20 mouse cellular contexts compared by ENCODE assay signal in genomic region chr11:52418358-52418757, GRCm38 (mm10). TPM values are rescaled to one million over a fixed set of nuclear protein-coding genes. Genes with fewer than 3 reads are reported as not detected.
DNase-seq lines count a peak whose midpoint lies in the region; ATAC-seq lines count a peak whose summit lies in the region.
"Had no signal": no experiment of that assay in that cellular context is flagged by ENCODE, and none has a peak within 500 bp of the region (broad histone marks: within the 10 kb centered on the region; RNA-seq: fewer than 3 reads in every experiment).

No protein-coding gene starts in this region.

- no peaks in the 10 kb centered on the region for H3K4me1 ChIP-seq in midbrain, embryonic 11.5 days (ENCODE audit: control insufficient read depth, insufficient read depth, low read length)
- H3K4me1 ChIP-seq in midbrain, embryonic 10.5 days, result no peaks in the 10 kb centered on the region
- H3K4me1 ChIP-seq: liver, embryonic 15.5 days had no signal

- no peak overlapping the region for H3K4me2 ChIP-seq in midbrain, embryonic 11.5 days
- H3K4me2 ChIP-seq: heart, embryonic 11.5 days; hindbrain, embryonic 14.5 days; liver, embryonic 15.5 days; neural tube, embryonic 15.5 days; stomach, embryonic 15.5 days had no signal

- H3K9ac ChIP-seq in midbrain, embryonic 11.5 days (ENCODE audit: low read length), result no peak overlapping the region
- H3K9ac ChIP-seq: hindbrain, embryonic 14.5 days; liver, embryonic 15.5 days; neural tube, embryonic 15.5 days; stomach, embryonic 15.5 days had no signal

- H3K27ac ChIP-seq in midbrain, embryonic 11.5 days (ENCODE audit: low read depth, low read length), result no peak overlapping the region
- no peak overlapping the region for H3K27ac ChIP-seq in midbrain, embryonic 10.5 days (replicated peaks)
- H3K27ac ChIP-seq: gastrocnemius, adult 2 months; hindbrain, embryonic 14.5 days; liver, embryonic 15.5 days; neural tube, embryonic 15.5 days; stomach, embryonic 15.5 days had no signal

- intact Hi-C loops in gastrocnemius, postnatal 14 days (cut with DNase I; ENCODE audit: low total_unique reads), result no loop called here

- WGBS in midbrain, embryonic 11.5 days, result 88% methylated on average over 5 of the region's 5 CpGs
- 86% methylated on average over 5 of the region's 5 CpGs for WGBS in midbrain, embryonic 10.5 days

- no peaks in the 10 kb centered on the region for H3K27me3 ChIP-seq in midbrain, embryonic 11.5 days (ENCODE audit: control insufficient read depth, insufficient read depth, low read length)
- H3K27me3 ChIP-seq in midbrain, embryonic 10.5 days (ENCODE audit: low read depth, poor library complexity, severe bottlenecking), result no peaks in the 10 kb centered on the region
- H3K27me3 ChIP-seq: liver, embryonic 15.5 days; stomach, embryonic 15.5 days had no signal

- DNase-seq in gastrocnemius, postnatal 14 days, result peak; percentile 17
- no peak for DNase-seq in gastrocnemius, postnatal 25 days
- DNase-seq in midbrain, embryonic 11.5 days (ENCODE audit: low spot score, missing footprints), result peak; percentile 12
- DNase-seq in midbrain, embryonic 10.5 days (ENCODE audit: low spot score), result no peak
- peak; percentile 55 for DNase-seq in gonadal fat pad, adult 2 months (ENCODE audit: low read depth)
- DNase-seq in ovary, postnatal 10 days (ENCODE audit: low spot score), result no peak
- no peak for DNase-seq in thymus, postnatal 10 days (ENCODE audit: low spot score in 2 of 2)
- DNase-seq: cerebellum, postnatal 36 days; gastrocnemius, adult 2 months; kidney, adult 8-10 months; layer of hippocampus, postnatal 36 days; retina, postnatal 1 day; spleen, adult 18-20 months had no signal

- no peaks in the 10 kb centered on the region for H3K36me3 ChIP-seq in midbrain, embryonic 11.5 days (ENCODE audit: control insufficient read depth, insufficient read depth, low read length)
- H3K36me3 ChIP-seq in midbrain, embryonic 10.5 days, result no peaks in the 10 kb centered on the region
- H3K36me3 ChIP-seq: G1E; liver, embryonic 15.5 days; neural tube, embryonic 15.5 days; stomach, embryonic 15.5 days had no signal

- H3K9me3 ChIP-seq in midbrain, embryonic 11.5 days (ENCODE audit: control insufficient read depth, low read length), result no peaks in the 10 kb centered on the region
- no peaks in the 10 kb centered on the region for H3K9me3 ChIP-seq in midbrain, embryonic 10.5 days (replicated peaks)
- H3K9me3 ChIP-seq: G1E; liver, embryonic 15.5 days; neural tube, embryonic 15.5 days; stomach, embryonic 15.5 days had no signal

- H3K4me3 ChIP-seq in midbrain, embryonic 11.5 days (ENCODE audit: low read depth, low read length), result no peak overlapping the region
- no peak overlapping the region for H3K4me3 ChIP-seq in midbrain, embryonic 10.5 days
- H3K4me3 ChIP-seq: gastrocnemius, adult 2 months; liver, embryonic 15.5 days; neural tube, embryonic 15.5 days; stomach, embryonic 15.5 days had no signal

- ATAC-seq in midbrain, embryonic 11.5 days (ENCODE audit: low FRiP score), result no peak
- ATAC-seq: forebrain, embryonic 16.5 days had no signal

RNA-seq across cellular contexts. Expression of gene 9530068E07Rik, which starts 22.1 kb away (rescaled TPM):
- total RNA-seq in gastrocnemius, postnatal 14 days (2021), result 10 to 100 TPM; 57.9 to 62.0 TPM
- 10 to 100 TPM; 42.4 to 47.6 TPM for total RNA-seq in gastrocnemius, postnatal 25 days (2021)
- polyA plus RNA-seq in midbrain, embryonic 11.5 days (2014; fragmentation: Nextera tagmentation; extraction: Ambion mirVana), result 178 and 193 TPM in 2 replicates
- polyA plus RNA-seq in midbrain, embryonic 10.5 days (2016; fragmentation: Nextera tagmentation; extraction: Ambion mirVana), result 171 and 174 TPM in 2 replicates
- polyA plus RNA-seq in gonadal fat pad, adult 2 months (2012; rRNA removed), result 147 and 172 TPM in 2 replicates

RNA-seq across cellular contexts. Expression of gene Vdac1, which starts 57.7 kb away (rescaled TPM):
- 1,000 to 10,000 TPM; 1,133 to 1,268 TPM for total RNA-seq in gastrocnemius, postnatal 14 days (2021)
- 1,000 to 10,000 TPM; 1,373 to 1,455 TPM for total RNA-seq in gastrocnemius, postnatal 25 days (2021)
- polyA plus RNA-seq in midbrain, embryonic 11.5 days (2014; fragmentation: Nextera tagmentation; extraction: Ambion mirVana), result 209 and 210 TPM in 2 replicates
- 221 and 222 TPM in 2 replicates for polyA plus RNA-seq in midbrain, embryonic 10.5 days (2016; fragmentation: Nextera tagmentation; extraction: Ambion mirVana)
- 110 and 115 TPM in 2 replicates for polyA plus RNA-seq in gonadal fat pad, adult 2 months (2012; rRNA removed)

Comparison
In these comparisons a context has a peak if more than half of its experiments do, and no peak if none do; other contexts are left out.
1. DNase-seq: peak in gastrocnemius, postnatal 14 days (single experiment), midbrain, embryonic 11.5 days (single experiment) and gonadal fat pad, adult 2 months (single experiment); none in gastrocnemius, postnatal 25 days (single experiment), midbrain, embryonic 10.5 days (single experiment), ovary, postnatal 10 days (single experiment) and thymus, postnatal 10 days (0 of 2).